Mouse (Mus musculus): ENCODE results near the gene Ankrd31.
"Not testable (repeated sequence)": the region's sequence is repeated elsewhere in the genome, so short reads cannot be mapped to it uniquely, and the experiment has no call there.

The Ankrd31 gene

DNA sequence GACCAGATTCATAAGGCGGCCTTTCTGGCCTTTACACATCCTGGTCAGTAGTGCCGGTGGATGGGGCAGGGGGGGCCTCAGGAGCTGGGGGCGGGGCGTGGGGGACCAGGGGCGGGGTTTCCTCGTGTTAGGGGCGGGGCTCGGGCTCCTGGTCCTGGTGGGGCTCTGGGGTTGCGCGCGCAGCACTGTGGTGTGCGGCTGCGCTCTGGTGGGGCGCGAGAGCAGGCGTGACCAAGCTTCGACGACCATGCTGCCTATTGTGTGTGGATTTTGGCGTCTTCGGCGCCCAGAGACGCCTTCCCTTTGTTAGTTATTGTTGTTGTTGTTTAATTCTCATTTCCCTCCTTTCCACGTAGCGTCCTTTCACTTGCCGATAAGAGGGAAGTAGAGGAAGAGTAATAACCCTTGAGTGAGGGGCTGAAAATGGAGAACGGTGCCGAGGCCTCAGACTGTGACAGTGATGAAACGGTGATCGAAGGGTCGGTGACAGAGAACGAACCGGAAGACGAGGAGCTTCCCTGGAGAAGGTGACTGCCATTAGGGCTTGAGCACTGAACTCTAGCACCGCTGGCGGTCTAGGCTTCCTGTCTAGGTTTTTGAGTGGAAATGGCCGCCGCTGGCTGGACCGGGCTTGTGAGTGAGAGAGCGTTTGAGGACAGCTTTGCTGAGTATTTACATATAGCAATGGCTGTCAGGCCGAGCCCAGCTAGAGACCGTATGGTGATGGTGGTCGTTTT lies at the start of gene Ankrd31:
TSS of gene Ankrd31 (plus strand) at position 164 of the 737 bp plus-strand sequence.
- no peak for DNase-seq (ENCODE audit: low spot score)

GRCm38 (mm10) chr13:96702567-96703278 lies 45.3 kb upstream of the Ankrd31 start:
- no peak for DNase-seq (ENCODE audit: low spot score)

DNA sequence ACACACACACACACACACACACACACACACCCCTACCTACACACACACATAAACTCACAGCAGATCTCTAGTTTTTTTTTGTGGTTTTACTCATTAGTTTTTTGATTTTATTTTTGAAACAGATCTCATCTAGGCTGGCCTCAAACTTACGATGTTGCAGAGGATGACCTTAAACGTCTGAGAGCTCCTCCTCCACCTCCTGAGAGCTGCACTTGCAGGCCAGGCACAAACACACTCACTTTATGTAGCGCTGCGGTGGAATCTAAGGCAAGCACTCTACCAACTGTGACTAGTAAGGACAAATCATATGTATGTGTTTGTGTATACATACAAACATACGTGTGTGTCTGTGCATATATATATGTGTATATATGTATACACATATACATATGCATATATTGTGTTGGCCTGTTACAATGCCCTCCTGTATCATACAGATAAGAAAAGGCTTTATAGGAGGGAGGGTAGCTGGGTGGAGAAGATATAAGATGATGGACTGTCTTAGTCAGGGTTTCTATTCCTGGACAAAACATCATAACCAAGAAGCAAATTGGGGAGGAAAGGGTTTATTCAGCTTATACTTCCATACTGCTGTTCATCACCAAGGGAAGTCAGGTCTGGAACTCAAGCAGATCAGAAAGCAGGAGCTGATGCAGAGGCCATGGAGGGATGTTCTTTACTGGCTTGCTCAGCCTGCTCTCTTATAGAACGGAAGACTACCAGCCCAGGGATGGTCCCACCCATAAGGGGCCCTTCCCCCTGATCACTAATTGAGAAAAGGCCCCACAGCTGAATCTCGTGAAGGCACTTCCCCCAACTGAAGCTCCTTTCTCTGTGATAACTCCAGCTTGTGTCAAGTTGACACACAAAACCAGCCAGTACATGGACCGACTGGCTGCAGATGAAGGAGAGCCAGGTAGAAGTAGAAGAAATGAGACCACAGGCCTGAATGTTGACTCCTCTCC lies 38.5 kb upstream of the Ankrd31 start:
- DNase-seq (ENCODE audit: low spot score): no peak

DNA sequence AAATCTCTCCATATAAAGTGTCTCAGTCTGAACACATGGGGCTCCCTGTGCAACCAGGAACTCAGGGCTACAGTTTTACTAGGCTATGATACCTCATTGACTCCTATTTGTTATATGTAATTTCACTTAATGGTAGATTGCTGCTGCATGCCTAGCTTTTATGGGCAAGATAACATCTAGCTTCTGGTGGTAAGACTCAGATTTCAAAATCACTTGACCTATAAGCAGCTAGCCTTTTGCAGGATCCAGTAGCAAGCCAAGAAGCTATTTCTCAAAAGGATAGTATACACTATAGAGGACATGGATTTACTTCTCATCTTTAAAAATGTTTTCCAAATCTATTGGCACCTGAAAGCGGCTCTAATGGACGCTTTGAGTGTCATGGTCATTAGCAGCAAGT lies 31.8 kb upstream of the Ankrd31 start:
- no peak for DNase-seq (ENCODE audit: low spot score)

- no peak for DNase-seq (ENCODE audit: low spot score)
These were observed 30.3 kb upstream of the Ankrd31 start for GRCm38 (mm10) chr13:96717821-96718220.

DNA sequence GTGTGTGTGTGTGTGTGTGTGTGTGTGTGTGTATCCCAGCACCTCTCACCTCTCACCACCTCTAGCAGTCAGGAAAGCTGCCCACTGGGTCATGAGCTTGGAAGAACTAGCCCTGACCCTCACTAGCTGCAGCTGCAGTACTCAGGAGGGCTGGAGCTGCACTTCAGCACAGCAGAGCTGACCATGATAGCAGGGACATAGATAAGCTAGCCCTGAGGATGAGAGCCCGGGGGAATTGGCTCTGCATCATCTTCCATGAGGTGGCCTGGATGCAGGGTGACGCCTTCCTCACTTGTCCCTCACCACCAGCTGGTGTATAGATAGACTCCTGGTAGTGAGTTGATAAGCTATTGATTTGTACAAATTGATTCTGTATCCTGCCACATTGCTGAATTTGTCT lies 28.1 kb upstream of the Ankrd31 start:
- DNase-seq (ENCODE audit: low spot score): no peak

GRCm38 (mm10) chr13:96728289-96728688 lies 19.8 kb upstream of the Ankrd31 start:
- no peak for DNase-seq (ENCODE audit: low spot score)

- no peak for DNase-seq (ENCODE audit: low spot score)
These were observed 18.9 kb upstream of the Ankrd31 start for GRCm38 (mm10) chr13:96729146-96729545.

DNA sequence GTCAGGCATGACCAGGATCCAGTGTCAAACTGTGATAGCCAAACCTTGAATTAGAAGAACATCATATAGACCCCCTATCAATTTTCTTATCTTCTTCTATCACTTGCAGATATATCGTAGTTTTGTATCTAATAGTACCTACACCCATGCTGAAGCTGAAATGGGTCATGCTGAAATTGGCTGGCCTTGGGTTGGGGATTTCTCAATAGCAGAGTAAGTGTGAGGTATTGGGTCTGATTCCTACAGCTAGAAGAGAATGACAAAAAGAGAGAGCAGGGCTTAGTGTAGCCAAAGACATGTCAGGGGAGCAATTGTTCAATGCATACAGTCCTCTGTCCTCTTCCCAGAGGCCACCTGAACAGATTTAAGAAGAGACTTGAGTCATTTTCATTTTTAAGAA lies 18.0 kb upstream of the Ankrd31 start:
- no peak for DNase-seq (ENCODE audit: low spot score)

- DNase-seq (ENCODE audit: low spot score): no peak
These were observed 12.9 kb upstream of the Ankrd31 start for GRCm38 (mm10) chr13:96735175-96735574.

DNA sequence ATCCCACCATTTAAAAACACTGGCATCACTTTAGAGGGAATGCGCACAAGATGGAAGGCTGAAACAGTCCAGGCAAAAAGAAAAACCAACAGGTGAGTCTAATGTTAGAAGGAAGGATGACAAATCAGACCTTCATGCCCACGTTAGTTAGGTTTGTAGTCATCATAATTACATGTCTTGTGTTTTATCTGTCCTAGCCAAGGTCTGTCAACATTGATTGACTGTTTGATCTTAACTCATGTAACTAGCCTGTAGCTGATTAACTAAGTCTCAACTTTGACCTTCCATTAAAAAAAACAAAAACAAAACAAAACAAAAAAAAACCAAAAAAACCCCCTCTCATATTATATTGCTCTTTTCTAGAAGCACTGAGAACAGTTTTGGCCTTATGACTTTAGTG lies 7.9 kb upstream of the Ankrd31 start:
- DNase-seq (ENCODE audit: low spot score): no peak

DNA sequence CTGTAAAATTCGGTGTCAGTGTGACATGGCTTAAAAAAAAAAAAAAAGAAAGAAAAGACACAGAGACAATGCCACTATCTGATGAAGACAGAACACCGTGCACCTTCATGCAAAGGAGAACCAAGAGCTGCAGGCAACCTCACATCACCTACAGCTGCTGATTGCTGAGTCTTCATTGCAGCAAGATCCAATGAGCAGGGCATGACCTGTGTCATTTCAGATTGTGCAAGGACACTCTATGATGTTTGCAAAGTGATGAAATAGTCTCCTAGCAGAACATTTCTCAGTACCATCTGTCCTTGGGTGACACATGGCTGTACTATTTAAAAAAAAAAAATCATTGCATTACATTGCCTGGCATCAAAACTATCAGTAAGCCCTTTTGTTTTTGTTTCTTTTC lies 5.2 kb upstream of the Ankrd31 start:
- DNase-seq (ENCODE audit: low spot score): peak; percentile 8

DNA sequence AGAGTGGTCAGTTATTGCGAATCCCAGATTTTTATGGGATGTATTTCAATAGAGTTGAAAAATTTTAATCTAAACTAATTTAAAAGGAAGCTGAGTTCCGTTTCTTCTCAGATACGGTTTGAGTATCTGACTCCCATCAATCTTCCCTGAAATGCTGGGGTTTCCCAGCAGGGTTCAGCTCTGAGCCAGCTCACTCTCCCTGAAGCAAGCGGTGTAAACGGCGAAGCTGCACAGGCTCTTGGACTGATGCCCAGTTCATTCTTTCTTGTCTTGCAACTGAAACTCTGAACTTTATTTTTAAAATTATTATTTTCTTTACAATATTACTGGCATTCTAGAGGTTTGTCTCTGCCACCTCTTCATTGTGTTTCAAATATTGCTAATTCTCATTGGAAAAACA lies 2.0 kb upstream of the Ankrd31 start:
- no peak for DNase-seq (ENCODE audit: low spot score)

GRCm38 (mm10) chr13:96749859-96750258 lies 1.8 kb downstream of the Ankrd31 start:
- DNase-seq (ENCODE audit: low spot score): no peak

- DNase-seq (ENCODE audit: low spot score): no peak
These were observed 12.8 kb downstream of the Ankrd31 start for GRCm38 (mm10) chr13:96760848-96761247.

DNA sequence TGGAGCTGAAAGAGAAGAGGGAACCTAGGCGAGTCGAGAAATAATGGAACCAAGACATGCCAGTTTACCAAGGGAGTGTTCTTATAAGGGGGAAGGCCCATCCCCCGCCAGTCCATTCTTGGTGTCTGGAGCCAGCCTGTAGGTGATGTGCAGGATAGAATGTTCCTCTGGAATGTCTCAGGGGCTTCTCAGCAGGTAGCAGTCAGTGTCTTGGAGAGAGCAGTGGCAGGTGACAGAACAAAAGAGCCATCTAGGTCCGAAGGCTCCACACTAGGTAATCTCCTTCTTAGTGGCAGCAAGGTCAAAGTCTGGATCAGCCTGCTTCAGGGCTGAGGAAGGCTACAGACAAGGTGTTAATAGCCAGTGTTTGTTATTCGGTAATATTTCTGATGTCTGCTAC lies 38.0 kb downstream of the Ankrd31 start:
- not testable (repeated sequence) for DNase-seq (ENCODE audit: low spot score)

GRCm38 (mm10) chr13:96793451-96793850 lies 45.4 kb downstream of the Ankrd31 start:
- no peak for DNase-seq (ENCODE audit: low spot score)

- DNase-seq (ENCODE audit: low spot score): no peak
These were observed 47.2 kb downstream of the Ankrd31 start for GRCm38 (mm10) chr13:96795301-96795700.

- DNase-seq (ENCODE audit: low spot score): no peak
These were observed 49.4 kb downstream of the Ankrd31 start for GRCm38 (mm10) chr13:96797500-96797899.

DNA sequence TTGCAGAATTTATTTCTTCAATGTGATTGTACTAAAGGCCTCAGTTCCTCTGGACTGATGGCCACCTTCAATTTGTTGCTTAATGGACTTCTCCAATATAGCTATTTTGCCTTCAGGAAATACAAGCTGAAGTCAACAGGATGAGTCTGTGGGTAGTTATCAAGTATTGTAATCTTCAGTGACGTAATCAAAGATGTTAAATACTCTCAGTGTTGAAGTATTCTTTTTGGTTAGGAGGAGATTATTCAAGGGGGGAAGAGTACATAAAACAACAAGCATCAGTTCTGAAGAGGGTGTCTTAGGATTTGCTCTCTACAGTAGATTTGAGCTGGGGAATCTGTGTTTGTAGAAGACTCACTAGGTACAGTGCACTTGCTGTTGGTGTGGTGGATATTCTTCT lies 101.7 kb downstream of the Ankrd31 start:
- DNase-seq (ENCODE audit: low spot score): no peak

GRCm38 (mm10) chr13:96852133-96852532 lies 104.1 kb downstream of the Ankrd31 start:
- DNase-seq (ENCODE audit: low spot score): no peak

DNA sequence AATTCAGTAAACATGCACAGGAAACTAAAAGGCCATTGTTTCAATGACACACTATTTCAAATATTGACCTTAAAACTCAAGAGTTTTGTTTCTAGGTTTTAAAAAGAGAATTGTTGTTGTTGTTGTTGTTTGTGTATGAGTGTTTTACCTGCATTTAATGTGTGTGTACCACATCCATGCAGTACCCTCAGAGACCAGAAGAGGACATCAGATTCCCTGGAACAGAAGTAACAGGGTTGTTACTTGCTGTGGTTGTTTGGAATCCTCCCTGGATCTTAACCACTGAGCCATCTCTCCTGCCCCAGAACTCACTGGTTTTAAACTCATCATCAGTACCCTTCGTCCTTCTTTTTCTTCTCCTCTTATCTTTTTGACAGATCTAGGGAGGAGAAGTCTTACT lies 105.2 kb downstream of the Ankrd31 start:
- peak; percentile 3 for DNase-seq (ENCODE audit: low spot score)

All from layer of hippocampus, adult 11-12 months (tissue).